Mouse (Mus musculus) intestine, embryonic 15.5 days (tissue): Measurements from ENCODE around the gene Ldlrad3. TPM values are rescaled to one million over a fixed set of nuclear protein-coding genes. Genes with fewer than 3 reads are reported as not detected.

ENCODE experiments used
- ATAC-seq: fragments of 200-750 bp; cut with Nextera tagmentation; 2 replicates; pipeline ENCODE4 v1.8.0; 2017; ENCODE audit warnings: moderate TSS enrichment, moderate library complexity
- H3K27ac ChIP-seq: fragments of 300-500 bp; sonication (generic); 2 replicates; pipeline ENCODE4 v1.5.1; 2015; ENCODE audit warnings: mild to moderate bottlenecking, inconsistent platforms
- H3K27me3 ChIP-seq: fragments of 300-500 bp; sonication (generic); replicated peaks from 2 replicates; pipeline ENCODE4 v1.6.1; 2015; ENCODE audit warnings: inconsistent platforms
- H3K36me3 ChIP-seq: fragments of 300-500 bp; sonication (generic); 2 replicates; pipeline ENCODE4 v1.6.1; 2015; ENCODE audit warnings: inconsistent platforms
- H3K4me1 ChIP-seq: fragments of 300-500 bp; sonication (generic); replicated peaks from 2 replicates; pipeline ENCODE4 v1.6.1; 2015; ENCODE audit warnings: inconsistent platforms
- H3K4me2 ChIP-seq: fragments of 300-500 bp; sonication (generic); replicated peaks from 2 replicates; pipeline ENCODE4 v1.6.1; 2015; ENCODE audit warnings: mild to moderate bottlenecking, inconsistent platforms
- H3K4me3 ChIP-seq: fragments of 300-500 bp; sonication (generic); replicated peaks from 2 replicates; pipeline ENCODE4 v1.5.1; 2015; ENCODE audit warnings: inconsistent platforms
- H3K9ac ChIP-seq: fragments of 300-500 bp; sonication (generic); 2 replicates; pipeline ENCODE4 v1.6.1; 2015; ENCODE audit warnings: inconsistent platforms
- H3K9me3 ChIP-seq: fragments of 300-500 bp; sonication (generic); 2 replicates; pipeline ENCODE4 v1.6.1; 2016; ENCODE audit warnings: inconsistent platforms
- WGBS: fragments of 180-500 bp; shearing (Covaris S2); methylation state at CpG from one replicate; pipeline ENCODE4 v1.1.7; 2015; 5-methylcytosine and 5-hydroxymethylcytosine counted together
- polyA plus RNA-seq: library from polyadenylated mRNA; unstranded; fragments of >200 nt; fragmentation: Nextera tagmentation; extraction: Ambion mirVana; gene quantifications from 2 replicates; pipeline ENCODE4 v1.2.1, GENCODE M21; 2015

Ldlrad3 gene
- polyA plus RNA-seq, 1 experiment from 2014 or later: 22.7 TPM

DNA sequence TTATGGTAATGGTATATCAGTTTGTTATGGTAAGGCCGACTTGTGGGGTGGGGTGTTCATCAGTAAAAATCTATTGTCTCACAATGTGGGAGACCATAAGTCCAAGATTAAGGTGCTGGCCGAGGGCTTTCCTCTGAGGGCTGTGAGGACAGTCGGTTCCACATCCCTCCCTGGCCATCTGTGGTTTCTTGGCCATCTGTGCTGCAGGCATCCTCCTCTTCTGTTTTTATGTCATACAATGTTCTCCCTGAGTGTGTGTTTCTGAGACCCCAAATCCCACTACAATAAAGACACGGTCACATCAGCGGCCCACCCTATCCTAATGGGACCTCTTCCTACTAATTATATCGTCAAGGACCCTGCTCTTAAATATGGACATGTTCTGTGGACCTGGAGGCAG lies 133.8 kb downstream of the Ldlrad3 start:
- Histone ChIP-seq H3K27ac (no peak overlapping the region), H3K27me3 (no peaks in the 10 kb centered on the region), H3K4me2 (no peak overlapping the region), H3K4me1 (peaks cover 5% of the 10 kb centered on the region; the same call in 1 of the 2 replicates), H3K9ac (no peak overlapping the region), H3K9me3 (no peaks in the 10 kb centered on the region), H3K36me3 (no peaks in the 10 kb centered on the region), H3K4me3 (no peak overlapping the region)
- no peak for ATAC-seq
- 94% methylated on average over 6 of the region's 6 CpGs for WGBS

DNA sequence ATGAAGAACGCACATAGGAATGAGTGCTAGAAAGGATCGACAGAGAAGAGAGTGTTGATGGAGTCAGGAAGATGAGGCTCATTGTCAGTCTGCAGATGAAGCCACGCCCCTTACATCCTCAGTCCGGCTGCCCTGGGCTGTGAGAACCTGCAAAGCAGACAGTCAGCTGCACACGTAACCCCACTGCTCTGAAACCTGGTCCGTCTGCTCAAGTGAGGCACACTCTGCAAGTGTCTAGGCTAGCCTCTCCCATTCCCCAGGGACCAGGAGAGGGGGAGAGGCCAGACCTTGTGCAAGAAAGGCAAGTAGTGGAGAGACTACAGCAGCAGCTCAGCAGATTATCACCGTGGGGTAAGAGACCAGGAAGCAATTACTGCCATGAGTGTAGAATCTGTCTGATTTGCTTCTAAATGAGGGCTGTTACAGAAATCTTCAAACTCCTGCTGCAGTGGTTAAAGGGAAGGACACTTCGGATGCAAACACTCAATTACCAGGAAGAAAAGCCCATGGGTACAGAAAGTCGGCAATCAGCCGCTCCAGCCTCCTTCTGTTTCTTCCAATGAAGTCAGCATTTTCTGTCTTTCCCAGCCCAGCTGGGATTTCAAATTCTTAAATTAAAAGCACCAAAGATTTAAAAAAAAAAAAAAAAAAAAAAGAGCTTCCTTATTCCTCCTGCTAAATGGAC lies 136.2 kb downstream of the Ldlrad3 start:
- no peak overlapping the region for H3K9ac ChIP-seq

DNA sequence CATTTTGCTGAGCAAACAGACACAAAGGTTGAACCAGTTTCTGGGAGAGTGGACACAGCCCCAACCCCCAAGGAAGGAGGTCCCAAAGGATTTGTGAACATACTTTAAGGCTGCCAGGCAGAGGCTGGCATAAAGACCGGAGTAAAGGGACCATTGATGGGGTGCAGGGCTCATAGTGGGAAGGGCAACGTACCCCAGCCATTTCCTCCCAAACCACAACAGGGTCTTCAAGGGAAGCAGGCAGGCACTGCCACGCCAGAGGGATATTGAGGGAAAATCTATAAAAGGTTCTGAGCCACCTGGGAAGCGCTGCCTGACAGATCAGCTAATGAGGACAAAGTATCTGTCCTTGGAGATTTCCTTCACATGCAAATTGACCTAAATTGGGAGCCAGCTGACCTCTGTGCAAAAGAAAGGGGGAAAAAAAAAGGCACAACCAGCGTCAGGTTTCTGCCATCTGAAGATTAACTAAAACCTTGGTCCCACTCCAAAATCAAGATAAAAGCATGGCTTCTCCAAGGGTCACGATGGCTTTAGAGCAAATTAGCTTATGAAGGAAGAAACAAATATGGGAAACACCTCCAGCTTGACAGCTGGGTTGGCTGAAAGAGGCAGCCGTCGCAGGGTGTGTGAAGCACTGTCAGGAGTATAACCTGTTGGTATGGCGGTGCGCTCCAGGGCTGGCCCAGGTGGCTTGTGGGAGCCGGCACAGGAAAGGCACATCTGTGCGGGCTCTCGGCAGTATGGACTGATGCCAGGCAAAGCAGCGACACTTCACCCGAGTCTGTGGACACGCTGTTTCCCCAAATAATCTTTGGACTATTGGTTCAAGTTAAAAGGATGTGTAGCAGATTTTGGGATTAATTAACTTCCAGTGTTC lies 137.6 kb downstream of the Ldlrad3 start:
- 87% methylated on average over 16 of the region's 16 CpGs for WGBS
- no peak for ATAC-seq
- Histone ChIP-seq H3K36me3 (no peaks in the 10 kb centered on the region), H3K9ac (no peak overlapping the region), H3K27me3 (no peaks in the 10 kb centered on the region), H3K4me2 (no peak overlapping the region), H3K27ac (no peak overlapping the region), H3K4me3 (no peak overlapping the region), H3K4me1 (0 out of 2 replicates have a peak, but pooled peaks cover 5% of the 10 kb centered on the region), H3K9me3 (no peaks in the 10 kb centered on the region)

More for the DNA sequence above, 136.2 kb downstream of the Ldlrad3 start:
- Histone ChIP-seq H3K4me3 (no peak overlapping the region), H3K27me3 (no peaks in the 10 kb centered on the region), H3K36me3 (no peaks in the 10 kb centered on the region), H3K9me3 (no peaks in the 10 kb centered on the region), H3K27ac (no peak overlapping the region), H3K4me2 (0 out of 2 replicates have a peak overlapping the region, but pooled peaks have one; percentile 1), H3K4me1 (0 out of 2 replicates have a peak, but pooled peaks cover 5% of the 10 kb centered on the region)
- WGBS: 40% methylated on average over 10 of the region's 10 CpGs
- ATAC-seq: peak; percentile 55; the same call in 1 of the 2 replicates

DNA sequence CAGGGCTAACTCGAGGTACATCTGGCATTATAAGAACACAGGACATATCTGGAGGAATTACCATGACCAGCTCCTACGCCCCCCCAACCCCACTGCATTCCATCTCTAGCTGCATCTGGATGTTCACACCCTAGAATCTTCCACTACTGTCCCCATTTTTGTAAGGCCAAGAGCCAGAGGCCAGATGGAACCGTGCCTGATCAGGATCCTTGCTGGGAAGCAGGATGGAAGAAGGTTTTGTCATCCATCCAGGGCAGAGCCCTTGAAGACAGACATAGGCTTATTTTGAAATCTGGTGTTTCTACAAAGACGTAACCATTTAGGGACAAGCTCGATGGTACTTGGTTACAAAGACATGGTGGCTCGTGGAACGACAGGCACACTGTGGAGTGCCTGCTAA lies 139.7 kb downstream of the Ldlrad3 start:
- no peak overlapping the region for H3K9ac ChIP-seq
- H3K27ac ChIP-seq: no peak overlapping the region
- no peak overlapping the region for H3K4me3 ChIP-seq
- no peak overlapping the region for H3K4me2 ChIP-seq
- 93% methylated on average over 7 of the region's 7 CpGs for WGBS
- no peaks in the 10 kb centered on the region for H3K36me3 ChIP-seq
- H3K4me1 ChIP-seq: 0 out of 2 replicates have a peak, but pooled peaks cover 5% of the 10 kb centered on the region
- ATAC-seq: no peak
- H3K9me3 ChIP-seq: no peaks in the 10 kb centered on the region
- no peaks in the 10 kb centered on the region for H3K27me3 ChIP-seq

DNA sequence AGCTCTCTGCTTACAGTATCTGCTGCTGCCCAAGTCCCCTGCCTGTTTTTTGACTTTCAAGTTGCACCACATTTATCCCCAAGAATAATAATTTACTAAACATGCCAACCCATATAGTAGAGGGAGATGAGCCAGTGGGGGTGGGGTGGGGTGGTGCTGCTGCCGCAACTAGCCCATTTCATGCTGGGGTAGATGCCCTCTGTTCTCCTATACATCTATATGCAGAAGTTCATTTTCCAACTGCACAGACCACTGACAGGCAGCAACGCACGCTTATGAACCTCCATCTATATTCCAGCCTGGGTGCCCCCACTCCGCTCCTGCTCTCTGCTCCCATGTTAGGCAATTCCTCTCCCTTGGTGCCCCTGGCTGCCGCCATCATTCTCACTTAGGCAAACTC lies 145.7 kb downstream of the Ldlrad3 start:
- H3K9me3 ChIP-seq: no peaks in the 10 kb centered on the region
- peaks cover 20% of the 10 kb centered on the region for H3K4me1 ChIP-seq
- H3K27ac ChIP-seq: no peak overlapping the region
- H3K4me2 ChIP-seq: no peak overlapping the region
- H3K36me3 ChIP-seq: no peaks in the 10 kb centered on the region
- H3K4me3 ChIP-seq: no peak overlapping the region
- WGBS: 83% methylated on average over 5 of the region's 5 CpGs
- H3K9ac ChIP-seq: no peak overlapping the region
- no peaks in the 10 kb centered on the region for H3K27me3 ChIP-seq
- ATAC-seq: no peak

DNA sequence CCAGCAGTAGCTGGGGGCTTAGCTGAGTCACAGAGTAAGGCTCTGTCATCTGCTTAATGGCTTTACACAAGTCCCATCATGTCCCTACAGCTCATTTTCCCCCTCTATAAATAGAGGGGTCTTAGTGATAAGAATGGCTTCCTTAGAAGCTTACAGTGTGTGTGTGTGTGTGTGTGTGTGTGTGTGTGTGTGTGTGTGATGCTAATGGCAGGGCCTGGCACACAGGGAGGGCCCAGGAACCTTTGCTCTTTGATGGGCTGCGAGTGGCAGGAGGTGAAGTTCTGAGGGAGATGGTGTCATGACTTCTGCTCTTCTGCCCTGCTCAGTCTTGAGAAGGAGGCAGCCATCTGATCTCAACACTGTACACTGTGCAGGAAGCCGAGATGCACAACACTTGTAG lies 146.2 kb downstream of the Ldlrad3 start:
- Histone ChIP-seq H3K36me3 (no peaks in the 10 kb centered on the region), H3K9me3 (no peaks in the 10 kb centered on the region), H3K4me2 (no peak overlapping the region), H3K4me3 (no peak overlapping the region), H3K4me1 (peaks cover 20% of the 10 kb centered on the region), H3K27ac (no peak overlapping the region), H3K9ac (no peak overlapping the region), H3K27me3 (no peaks in the 10 kb centered on the region)
- no peak for ATAC-seq
- 79% methylated on average over 2 of the region's 2 CpGs for WGBS

DNA sequence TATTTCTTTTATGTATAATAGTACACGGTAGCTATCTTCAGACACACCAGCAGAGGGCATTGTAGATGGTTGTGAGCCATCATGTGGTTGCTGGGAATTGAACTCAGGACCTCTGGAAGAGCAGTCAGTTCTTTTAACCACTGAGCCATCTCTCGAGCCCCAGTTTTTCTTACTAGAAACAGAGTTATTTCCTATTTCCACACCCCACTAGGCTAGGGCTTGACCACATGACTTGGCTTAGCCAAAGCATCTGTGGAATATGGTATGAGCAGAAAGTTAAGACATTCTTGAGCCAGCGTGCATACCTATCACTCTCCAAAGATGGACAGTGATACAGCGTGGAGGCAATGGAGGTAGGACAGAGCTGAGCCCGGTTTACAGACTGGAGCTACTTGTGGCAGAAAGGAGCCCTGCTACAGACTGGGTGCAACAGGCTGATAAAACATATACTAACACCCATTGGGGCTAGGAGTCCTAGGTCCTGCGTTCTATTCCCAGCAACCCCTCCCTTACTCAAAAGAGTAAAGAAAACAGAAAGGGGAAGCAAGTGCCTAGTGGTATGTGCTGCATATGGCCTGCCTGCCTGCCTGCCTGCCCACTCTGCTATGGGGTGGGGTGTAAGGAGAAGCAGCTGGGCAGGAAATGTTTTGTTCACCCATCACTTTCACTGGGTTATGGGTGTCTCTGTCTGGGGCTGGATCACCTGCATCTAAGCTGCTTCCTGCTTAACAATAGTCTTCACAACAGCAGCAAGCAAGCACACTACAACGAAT lies 147.1 kb downstream of the Ldlrad3 start:
- H3K27ac ChIP-seq: no peak overlapping the region
- H3K4me2 ChIP-seq: no peak overlapping the region
- H3K9ac ChIP-seq: no peak overlapping the region
- H3K27me3 ChIP-seq: no peaks in the 10 kb centered on the region
- H3K4me1 ChIP-seq: peaks cover 24% of the 10 kb centered on the region
- 86% methylated on average over 7 of the region's 7 CpGs for WGBS
- H3K4me3 ChIP-seq: no peak overlapping the region
- no peak for ATAC-seq
- H3K9me3 ChIP-seq: no peaks in the 10 kb centered on the region
- H3K36me3 ChIP-seq: no peaks in the 10 kb centered on the region

DNA sequence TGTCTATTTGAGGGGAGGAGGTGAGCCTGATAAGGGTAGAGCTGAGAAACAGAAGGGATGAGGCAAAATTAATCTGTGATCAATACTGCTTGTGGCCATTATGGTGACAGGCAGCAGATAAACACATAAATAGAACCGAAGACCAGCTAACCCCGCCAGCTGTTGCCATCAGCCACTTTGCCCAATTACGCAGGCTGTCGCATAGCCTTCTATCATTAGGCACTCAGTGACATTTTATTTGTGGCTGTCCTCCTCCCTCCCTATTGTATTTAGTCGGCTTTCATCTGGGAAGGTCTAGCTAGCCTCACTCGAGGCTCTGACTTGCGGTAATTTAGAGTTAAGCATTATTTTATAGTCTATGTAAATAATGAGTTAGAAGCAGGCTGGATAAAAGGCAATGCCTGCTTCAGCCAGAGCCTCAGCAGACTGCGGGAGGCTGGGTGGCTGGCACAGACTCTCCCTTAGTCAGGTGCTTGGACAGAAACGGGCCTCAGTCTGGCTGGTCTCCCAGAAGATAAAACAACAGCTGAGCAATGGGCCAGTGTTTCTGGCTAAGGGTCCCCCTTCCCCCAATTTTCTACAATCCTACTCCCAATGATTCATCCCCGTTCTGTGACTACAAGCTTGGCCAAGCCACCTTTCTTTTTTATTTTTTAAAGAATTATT lies 147.8 kb downstream of the Ldlrad3 start:
- H3K4me1 ChIP-seq: peaks cover 24% of the 10 kb centered on the region
- no peaks in the 10 kb centered on the region for H3K9me3 ChIP-seq
- ATAC-seq: no peak
- no peaks in the 10 kb centered on the region for H3K27me3 ChIP-seq
- H3K27ac ChIP-seq: no peak overlapping the region
- H3K36me3 ChIP-seq: no peaks in the 10 kb centered on the region
- H3K9ac ChIP-seq: no peak overlapping the region
- no peak overlapping the region for H3K4me3 ChIP-seq
- no peak overlapping the region for H3K4me2 ChIP-seq
- WGBS: 48% methylated on average over 10 of the region's 10 CpGs

DNA sequence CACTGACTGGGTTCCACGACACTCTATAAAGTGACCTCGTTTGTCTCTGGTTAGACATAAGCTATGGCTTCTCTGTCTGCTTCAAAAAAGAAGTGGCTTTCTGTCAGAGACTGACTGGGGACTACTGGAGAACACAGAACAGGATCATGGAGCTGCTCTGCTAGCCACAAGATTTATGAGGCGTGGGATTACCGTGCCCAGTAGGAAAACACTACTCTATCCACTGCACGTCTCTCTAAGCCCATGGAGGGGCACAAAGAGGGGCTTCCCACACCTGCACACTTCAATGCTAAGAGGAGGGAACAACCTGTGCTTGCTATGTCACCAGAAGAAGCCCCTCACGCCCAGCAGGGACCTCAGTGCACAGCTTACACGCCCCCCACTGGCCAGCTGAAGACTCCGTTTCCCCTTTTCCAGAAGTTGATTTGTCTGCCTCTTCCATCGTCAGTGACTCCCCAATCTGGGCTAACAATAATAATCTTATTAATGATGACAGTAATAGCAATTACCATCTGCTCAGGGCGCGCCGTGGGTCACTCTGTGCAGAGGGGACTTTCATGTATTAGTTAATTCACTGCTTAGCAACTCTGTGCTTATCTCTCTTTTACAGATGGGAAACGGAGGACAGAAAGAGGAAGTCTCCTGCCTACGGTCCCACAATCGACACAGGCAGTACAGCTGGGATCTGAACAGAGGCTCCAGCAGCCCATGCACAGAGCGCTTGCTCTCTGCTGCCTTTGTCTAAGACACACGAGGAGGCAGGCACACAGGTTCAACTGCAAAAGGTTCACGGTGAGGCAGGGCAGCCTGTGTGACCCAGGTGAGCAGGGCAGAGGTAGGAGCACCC lies 149.3 kb downstream of the Ldlrad3 start:
- Histone ChIP-seq H3K4me3 (no peak overlapping the region), H3K27ac (no peak overlapping the region)
- ATAC-seq: peak; percentile 36

DNA sequence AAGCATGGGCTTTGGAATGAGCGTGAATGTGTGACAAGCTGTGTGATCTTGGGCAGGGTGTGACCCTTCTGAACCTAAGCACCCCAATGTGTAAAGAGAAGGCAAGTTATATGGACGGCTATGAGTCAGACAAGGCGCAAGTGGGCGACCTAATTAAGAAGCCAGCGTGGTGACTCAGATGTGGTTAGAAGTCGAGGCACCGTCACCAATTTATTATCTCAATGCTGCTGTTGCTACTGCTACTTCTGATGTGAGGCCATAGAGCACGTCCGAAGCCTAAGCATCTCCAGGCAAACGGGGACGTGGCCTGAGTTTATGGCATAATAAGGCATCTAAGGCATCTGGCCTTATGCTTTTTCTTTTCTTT lies 151.7 kb downstream of the Ldlrad3 start:
- WGBS: 58% methylated on average over 11 of the region's 11 CpGs
- Histone ChIP-seq H3K4me3 (no peak overlapping the region), H3K27ac (no peak overlapping the region), H3K27me3 (no peaks in the 10 kb centered on the region), H3K9ac (no peak overlapping the region), H3K4me1 (peaks cover 32% of the 10 kb centered on the region), H3K9me3 (no peaks in the 10 kb centered on the region), H3K4me2 (no peak overlapping the region), H3K36me3 (no peaks in the 10 kb centered on the region)
- ATAC-seq: peak; percentile 35; the same call in 1 of the 2 replicates

More for the DNA sequence above, 149.3 kb downstream of the Ldlrad3 start:
- peaks cover 32% of the 10 kb centered on the region for H3K4me1 ChIP-seq
- H3K4me2 ChIP-seq: peak overlapping the region; percentile 13
- H3K36me3 ChIP-seq: no peaks in the 10 kb centered on the region
- WGBS: 47% methylated on average over 18 of the region's 18 CpGs
- H3K9me3 ChIP-seq: no peaks in the 10 kb centered on the region
- 0 out of 2 replicates have a peak overlapping the region, but pooled peaks have one; percentile 2 for H3K9ac ChIP-seq
- H3K27me3 ChIP-seq: no peaks in the 10 kb centered on the region
